Mouse (Mus musculus): ENCODE results near the gene Wdr53.
"Not testable (repeated sequence)": the region's sequence is repeated elsewhere in the genome, so short reads cannot be mapped to it uniquely, and the experiment has no call there.

The Wdr53 gene

DNA sequence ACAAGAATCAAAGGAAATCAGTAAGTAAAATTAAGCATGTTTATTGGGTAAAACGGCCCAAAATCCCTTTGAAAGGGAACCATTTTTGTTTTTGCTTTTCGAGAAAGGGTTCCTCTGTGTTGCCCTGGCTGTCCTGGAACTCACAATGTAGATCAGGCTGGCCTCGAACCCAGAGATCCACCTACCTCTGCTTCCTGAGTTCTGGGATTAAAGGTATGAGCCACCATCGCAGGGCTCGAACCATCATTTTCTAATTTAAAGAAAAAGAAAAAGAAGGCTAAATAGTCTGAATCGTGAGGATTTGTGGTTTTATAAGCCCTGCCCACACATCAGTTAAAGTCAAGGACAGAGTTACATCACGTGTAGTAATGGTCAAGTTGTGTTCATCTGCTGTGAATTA lies 31.4 kb downstream of the Wdr53 start:
- DNase-seq (ENCODE audit: low spot score in 2 of 2): no peak

DNA sequence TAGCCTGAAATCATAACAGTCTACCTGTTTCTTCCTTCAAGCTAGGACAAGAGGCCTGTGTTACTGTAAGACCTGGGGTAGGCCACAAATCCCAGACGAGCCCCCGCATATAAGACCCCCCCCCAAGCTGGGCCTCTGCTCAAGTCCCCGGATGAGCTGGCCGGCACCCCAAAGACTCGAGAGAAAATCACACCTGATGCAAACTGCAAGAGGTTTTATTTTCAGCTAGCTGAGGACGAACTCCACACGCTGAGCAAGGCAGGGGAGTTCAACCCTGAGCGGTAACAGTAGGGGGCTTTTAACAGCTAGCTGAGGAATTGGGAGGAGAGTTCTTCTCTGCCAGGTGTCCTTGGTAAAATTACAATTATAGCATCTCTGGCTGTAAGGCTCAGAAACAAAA lies 33.2 kb downstream of the Wdr53 start:
- no peak for DNase-seq (ENCODE audit: low spot score in 2 of 2)

DNA sequence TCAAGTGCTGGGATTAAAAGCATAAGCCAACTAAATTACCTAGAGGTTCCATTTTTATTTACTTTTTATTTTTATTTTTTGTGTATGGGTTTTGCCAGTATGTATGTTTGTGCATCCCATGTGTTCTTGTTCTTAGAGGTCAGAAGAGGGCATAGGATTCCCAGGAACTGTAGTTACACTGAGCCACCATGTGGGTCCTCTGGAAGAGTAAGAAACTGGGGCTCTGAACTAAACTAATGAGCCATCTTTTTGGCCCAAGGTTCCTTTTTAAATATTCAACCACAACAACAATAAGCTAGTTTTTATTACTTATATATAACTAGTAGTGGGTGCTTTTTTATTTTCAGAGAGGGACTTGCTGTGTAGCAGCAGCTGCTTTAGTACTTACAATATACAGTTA lies 35.6 kb downstream of the Wdr53 start:
- no peak for DNase-seq (ENCODE audit: low spot score in 2 of 2)

DNA sequence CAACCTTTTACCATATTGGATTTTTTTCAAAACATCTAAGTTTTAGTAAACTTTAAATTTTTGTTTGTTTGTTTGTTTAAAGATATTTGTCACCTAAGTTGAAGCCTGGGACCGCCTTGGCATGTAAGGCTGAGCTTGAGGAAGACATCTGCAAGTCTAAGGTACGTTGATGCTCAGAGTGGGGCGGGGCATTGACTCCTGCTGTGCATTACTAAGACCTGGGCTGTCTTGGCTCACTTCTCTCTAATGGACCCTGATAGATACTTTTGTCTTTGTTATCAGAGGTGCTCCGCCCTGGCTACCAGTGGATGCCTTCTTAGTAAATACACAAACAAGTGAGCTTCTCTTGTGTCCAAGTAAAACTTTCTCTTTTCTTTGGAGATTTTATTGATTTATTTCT lies 44.8 kb downstream of the Wdr53 start:
- DNase-seq (ENCODE audit: low spot score in 2 of 2): no peak

DNA sequence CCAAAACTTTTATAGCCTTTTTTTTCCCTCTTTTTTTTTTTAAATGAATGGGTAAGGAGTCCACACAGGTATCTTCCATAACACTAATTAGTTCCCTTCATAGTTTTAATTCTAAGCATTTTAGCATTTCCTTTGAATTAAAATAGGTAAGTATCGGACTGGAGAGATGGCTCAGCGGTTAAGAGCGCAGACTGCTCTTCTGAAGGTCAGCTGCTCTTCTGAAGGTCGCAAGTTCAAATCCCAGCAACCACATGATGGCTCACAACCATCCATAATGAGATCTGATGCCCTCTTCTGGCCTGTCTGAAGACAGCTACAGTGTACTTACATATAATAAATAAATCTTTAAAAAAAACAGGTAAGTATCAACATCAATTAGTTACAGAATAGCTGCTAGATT lies 52.6 kb downstream of the Wdr53 start:
- not testable (repeated sequence) for DNase-seq (ENCODE audit: low spot score in 2 of 2)

DNA sequence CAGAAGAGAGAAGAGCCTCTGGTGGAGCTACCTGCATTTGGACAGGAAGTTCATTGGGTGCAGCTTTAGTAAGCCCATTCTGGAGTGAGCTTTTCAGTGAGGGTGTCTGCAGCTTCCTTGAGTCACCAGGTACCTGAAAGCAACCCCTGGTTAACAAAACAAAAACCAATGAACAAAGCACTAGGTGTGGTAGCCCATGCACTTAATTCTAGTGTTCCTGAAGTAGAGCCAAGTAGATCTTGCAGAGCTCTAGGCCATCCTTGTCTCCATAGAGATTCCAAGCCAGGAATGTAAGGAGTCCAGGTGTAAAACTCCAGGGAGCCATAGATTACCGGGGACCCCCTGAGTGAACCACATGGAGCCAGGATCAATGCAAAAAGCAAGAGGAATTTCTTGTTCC lies 56.0 kb downstream of the Wdr53 start:
- no peak for DNase-seq (ENCODE audit: low spot score in 2 of 2)

DNA sequence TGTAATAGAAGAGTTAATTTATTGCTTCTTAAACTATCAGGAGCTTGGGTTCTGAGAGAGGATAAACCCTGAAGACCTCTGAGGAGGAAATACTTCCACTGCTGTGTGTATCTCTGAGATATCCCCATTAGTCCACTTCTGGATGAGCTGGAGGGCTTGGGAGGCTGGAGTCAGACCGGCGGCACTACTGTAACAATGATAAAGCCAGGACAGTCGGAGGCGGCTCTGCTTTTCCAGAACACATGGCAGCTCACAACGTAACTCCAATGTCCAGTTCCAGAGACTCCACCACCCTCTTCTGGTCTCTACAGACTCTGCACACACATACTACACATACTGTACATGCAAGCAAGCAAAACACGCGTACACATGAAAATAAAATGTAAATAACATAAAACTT lies 56.9 kb downstream of the Wdr53 start:
- no peak for DNase-seq (ENCODE audit: low spot score in 2 of 2)

All from spleen, postnatal 4 days (tissue).